Mouse (Mus musculus) intestine, embryonic 15.5 days (tissue): ENCODE measurements around the gene Arrdc2. TPM values are rescaled to one million over a fixed set of nuclear protein-coding genes. Genes with fewer than 3 reads are reported as not detected.
A peak's percentile ranks its signal among the peaks of the same experiment; 100 is the strongest.

Experiments used
- ATAC-seq: fragments of 200-750 bp; cut with Nextera tagmentation; 2 replicates; pipeline ENCODE4 v1.8.0; 2017; ENCODE audit warnings: moderate TSS enrichment, moderate library complexity
- H3K27ac ChIP-seq: fragments of 300-500 bp; sonication (generic); 2 replicates; pipeline ENCODE4 v1.5.1; 2015; ENCODE audit warnings: mild to moderate bottlenecking, inconsistent platforms
- H3K27me3 ChIP-seq: fragments of 300-500 bp; sonication (generic); replicated peaks from 2 replicates; pipeline ENCODE4 v1.6.1; 2015; ENCODE audit warnings: inconsistent platforms
- H3K36me3 ChIP-seq: fragments of 300-500 bp; sonication (generic); 2 replicates; pipeline ENCODE4 v1.6.1; 2015; ENCODE audit warnings: inconsistent platforms
- H3K4me1 ChIP-seq: fragments of 300-500 bp; sonication (generic); replicated peaks from 2 replicates; pipeline ENCODE4 v1.6.1; 2015; ENCODE audit warnings: inconsistent platforms
- H3K4me2 ChIP-seq: fragments of 300-500 bp; sonication (generic); replicated peaks from 2 replicates; pipeline ENCODE4 v1.6.1; 2015; ENCODE audit warnings: mild to moderate bottlenecking, inconsistent platforms
- H3K4me3 ChIP-seq: fragments of 300-500 bp; sonication (generic); replicated peaks from 2 replicates; pipeline ENCODE4 v1.5.1; 2015; ENCODE audit warnings: inconsistent platforms
- H3K9ac ChIP-seq: fragments of 300-500 bp; sonication (generic); 2 replicates; pipeline ENCODE4 v1.6.1; 2015; ENCODE audit warnings: inconsistent platforms
- H3K9me3 ChIP-seq: fragments of 300-500 bp; sonication (generic); 2 replicates; pipeline ENCODE4 v1.6.1; 2016; ENCODE audit warnings: inconsistent platforms
- WGBS: fragments of 180-500 bp; shearing (Covaris S2); methylation state at CpG from one replicate; pipeline ENCODE4 v1.1.7; 2015; 5-methylcytosine and 5-hydroxymethylcytosine counted together
- polyA plus RNA-seq: library from polyadenylated mRNA; unstranded; fragments of >200 nt; fragmentation: Nextera tagmentation; extraction: Ambion mirVana; gene quantifications from 2 replicates; pipeline ENCODE4 v1.2.1, GENCODE M21; 2015

The Arrdc2 gene
- polyA plus RNA-seq, 1 experiment from 2014 or later = 7.5 TPM

- no peak overlapping the region for H3K4me3 ChIP-seq
- H3K27ac ChIP-seq = 0 out of 2 replicates have a peak overlapping the region, but pooled peaks have one; percentile 11
- no peaks in the 10 kb centered on the region for H3K27me3 ChIP-seq
- H3K4me2 ChIP-seq = peak overlapping the region; percentile 30
- 32% methylated on average over 30 of the region's 30 CpGs for WGBS
- peak; percentile 32 for ATAC-seq
- H3K4me1 ChIP-seq = peaks cover 32% of the 10 kb centered on the region
- peaks cover 41% of the 10 kb centered on the region for H3K36me3 ChIP-seq
- H3K9ac ChIP-seq = no peak overlapping the region
- H3K9me3 ChIP-seq = no peaks in the 10 kb centered on the region
Measured at GRCm38 (mm10) chr8:70787941-70788667, 51.4 kb downstream of the Arrdc2 start.

GRCm38 (mm10) chr8:70787051-70787445, 52.5 kb downstream of the Arrdc2 start:
- peaks cover 44% of the 10 kb centered on the region for H3K36me3 ChIP-seq
- ATAC-seq = no peak

GRCm38 (mm10) chr8:70786291-70787050, 53.0 kb downstream of the Arrdc2 start:
- ATAC-seq = no peak
- no peaks in the 10 kb centered on the region for H3K9me3 ChIP-seq
- H3K36me3 ChIP-seq = peaks cover 44% of the 10 kb centered on the region
- H3K4me2 ChIP-seq = no peak overlapping the region
- peaks cover 19% of the 10 kb centered on the region for H3K4me1 ChIP-seq
- no peak overlapping the region for H3K9ac ChIP-seq
- WGBS = 89% methylated on average over 25 of the region's 25 CpGs
- H3K27ac ChIP-seq = no peak overlapping the region
- H3K4me3 ChIP-seq = no peak overlapping the region
- no peaks in the 10 kb centered on the region for H3K27me3 ChIP-seq

More at GRCm38 (mm10) chr8:70787051-70787445, 52.5 kb downstream of the Arrdc2 start:
- Histone ChIP-seq H3K4me2 (peak overlapping the region; percentile 30; the same call in 1 of the 2 replicates), H3K9ac (no peak overlapping the region), H3K4me1 (peaks cover 25% of the 10 kb centered on the region), H3K27me3 (no peaks in the 10 kb centered on the region), H3K4me3 (no peak overlapping the region), H3K9me3 (no peaks in the 10 kb centered on the region), H3K27ac (no peak overlapping the region)
- WGBS = 82% methylated on average over 3 of the region's 3 CpGs

Other genes with a start within 250 kb of the Arrdc2 start
- gene Isyna1, start 245.3 kb downstream of the Arrdc2 start, polyA plus RNA-seq = 123 and 130 TPM in 2 replicates
- 86.9 and 91.7 TPM in 2 replicates for gene Ssbp4, start 230.8 kb downstream of the Arrdc2 start, polyA plus RNA-seq
- gene Lrrc25, start 223.6 kb downstream of the Arrdc2 start, polyA plus RNA-seq = 2.4 and 2.5 TPM in 2 replicates
- gene Gdf15, start 207.3 kb downstream of the Arrdc2 start, polyA plus RNA-seq = 2.3 and 2.9 TPM in 2 replicates
- 58.0 and 74.2 TPM in 2 replicates for gene Pgpep1, start 179.3 kb downstream of the Arrdc2 start, polyA plus RNA-seq
- 286 and 323 TPM in 2 replicates for gene Lsm4, start 166.5 kb downstream of the Arrdc2 start, polyA plus RNA-seq
- gene Jund, start 140.8 kb downstream of the Arrdc2 start, polyA plus RNA-seq = 83.7 and 88.8 TPM in 2 replicates
- gene Iqcn, start 136.3 kb downstream of the Arrdc2 start, polyA plus RNA-seq = not detected in 2 replicates
- gene Gm3336, start 121.2 kb downstream of the Arrdc2 start, polyA plus RNA-seq = 2.1 and 2.5 TPM in 2 replicates
- 0.21 and 0.53 TPM in 2 replicates for gene Pde4c, start 116.0 kb downstream of the Arrdc2 start, polyA plus RNA-seq
- 24.0 and 26.0 TPM in 2 replicates for gene Rab3a, start 85.0 kb downstream of the Arrdc2 start, polyA plus RNA-seq
- gene Mpv17l2, start 78.8 kb downstream of the Arrdc2 start, polyA plus RNA-seq = 59.1 and 72.6 TPM in 2 replicates
- 53.1 and 55.3 TPM in 2 replicates for gene Pik3r2, start 63.0 kb downstream of the Arrdc2 start, polyA plus RNA-seq
- gene Mast3, start 34.7 kb downstream of the Arrdc2 start, polyA plus RNA-seq = 13.2 and 16.8 TPM in 2 replicates
- gene Il12rb1, start 31.3 kb downstream of the Arrdc2 start, polyA plus RNA-seq = 0.29 and 0.40 TPM in 2 replicates
- 2.0 TPM in 2 replicates for gene Kcnn1, start 23.5 kb upstream of the Arrdc2 start, polyA plus RNA-seq
- 89.4 and 90.7 TPM in 2 replicates for gene Ccdc124, start 34.2 kb upstream of the Arrdc2 start, polyA plus RNA-seq
- gene Slc5a5, start 53.0 kb upstream of the Arrdc2 start, polyA plus RNA-seq = 0.34 and 0.40 TPM in 2 replicates
- 4,170 and 4,400 TPM in 2 replicates for gene Rpl18a, start 57.7 kb upstream of the Arrdc2 start, polyA plus RNA-seq
- gene Map1s, start 66.2 kb upstream of the Arrdc2 start, polyA plus RNA-seq = 36.7 and 38.6 TPM in 2 replicates